Mouse (Mus musculus) stomach, postnatal 0 days (tissue): ENCODE results near the gene Klf16.

ENCODE experiments used
- CTCF ChIP-seq: IDR thresholded peaks from 2 replicates; pipeline ENCODE4 v1.5.1; 2016; ENCODE audit warnings: antibody characterized with exemption, low read depth, mild to moderate bottlenecking, moderate library complexity
- EP300 ChIP-seq: optimal IDR thresholded peaks from 2 replicates; pipeline ENCODE3; 2016; ENCODE audit warnings: antibody characterized with exemption

DNA sequence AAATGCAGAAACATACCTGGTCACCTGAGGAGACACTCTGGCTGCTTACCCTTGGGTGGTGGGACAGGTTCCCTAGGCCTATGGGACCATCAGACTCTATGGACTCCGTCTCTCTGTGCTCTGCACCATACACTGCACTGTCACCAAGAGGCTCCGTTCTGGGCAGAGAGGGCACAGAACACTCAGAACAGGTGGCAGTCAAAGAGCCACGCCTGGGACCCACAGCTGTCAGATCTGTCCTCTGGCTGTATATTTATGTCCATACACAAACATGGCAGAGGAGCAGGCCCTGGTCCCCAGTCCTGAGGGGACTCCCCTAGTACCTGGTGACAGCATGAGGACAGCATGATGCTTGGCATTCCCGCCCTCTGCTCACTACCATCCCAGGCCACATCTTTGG is 48.6 kb upstream of the Klf16 start:
- no peak for TF ChIP-seq CTCF
- no peak for TF ChIP-seq EP300
